Mouse (Mus musculus) brain, embryonic 14.5 days (tissue): ENCODE data around the gene Sbp.

Experiments
- CTCF ChIP-seq: fragments of 200-500 bp; IDR thresholded peaks from 2 replicates; pipeline ENCODE4 v1.5.1; 2012; ENCODE audit warnings: inconsistent platforms, mild to moderate bottlenecking, moderate library complexity, borderline replicate concordance; ENCODE audit not compliant: insufficient read depth, insufficient read length; ENCODE audit errors: extremely low read depth
- POLR2A ChIP-seq: fragments of 200-500 bp; IDR thresholded peaks from 2 replicates; pipeline ENCODE4 v1.6.1; 2012; ENCODE audit warnings: mild to moderate bottlenecking, inconsistent platforms, borderline replicate concordance; ENCODE audit not compliant: poor library complexity, insufficient read depth, insufficient read length, severe bottlenecking; ENCODE audit errors: extremely low read depth

- TF ChIP-seq POLR2A (no peak), CTCF (no peak)
Observed at GRCm38 (mm10) chr17:23931157-23931556, 10.3 kb upstream of the Sbp start.
